Mouse (Mus musculus) stomach, embryonic 15.5 days (tissue): ENCODE measurements around the gene Asic2. TPM values are rescaled to one million over a fixed set of nuclear protein-coding genes. Genes with fewer than 3 reads are reported as not detected.

Source experiments
- ATAC-seq: fragments of 200-750 bp; cut with Nextera tagmentation; 2 replicates; pipeline ENCODE4 v1.8.0; 2017; ENCODE audit warnings: low read depth, moderate number of reproducible peaks, moderate TSS enrichment; ENCODE audit not compliant: insufficient read depth, low FRiP score
- H3K27ac ChIP-seq: fragments of 300-500 bp; sonication (generic); 2 replicates; pipeline ENCODE4 v1.5.1; 2015; ENCODE audit warnings: mild to moderate bottlenecking, inconsistent platforms
- H3K27me3 ChIP-seq: fragments of 300-500 bp; sonication (generic); replicated peaks from 2 replicates; pipeline ENCODE4 v1.6.1; 2015; ENCODE audit warnings: inconsistent platforms
- H3K36me3 ChIP-seq: fragments of 300-500 bp; sonication (generic); 2 replicates; pipeline ENCODE4 v1.6.1; 2015; ENCODE audit warnings: inconsistent platforms
- H3K4me1 ChIP-seq: fragments of 300-500 bp; sonication (generic); 2 replicates; pipeline ENCODE4 v1.6.1; 2015; ENCODE audit warnings: inconsistent platforms
- H3K4me2 ChIP-seq: fragments of 300-500 bp; sonication (generic); 2 replicates; pipeline ENCODE4 v1.6.1; 2015; ENCODE audit warnings: mild to moderate bottlenecking, inconsistent platforms
- H3K4me3 ChIP-seq: fragments of 300-500 bp; sonication (generic); replicated peaks from 2 replicates; pipeline ENCODE4 v1.5.1; 2015; ENCODE audit warnings: inconsistent platforms
- H3K9ac ChIP-seq: fragments of 300-500 bp; sonication (generic); 2 replicates; pipeline ENCODE4 v1.6.1; 2015; ENCODE audit warnings: inconsistent platforms
- H3K9me3 ChIP-seq: fragments of 300-500 bp; sonication (generic); 2 replicates; pipeline ENCODE4 v1.6.1; 2016; ENCODE audit warnings: inconsistent platforms
- WGBS: fragments of 180-500 bp; shearing (Covaris S2); methylation state at CpG from one replicate; pipeline ENCODE4 v1.1.7; 2015; 5-methylcytosine and 5-hydroxymethylcytosine counted together
- polyA plus RNA-seq: library from polyadenylated mRNA; unstranded; fragments of >200 nt; fragmentation: Nextera tagmentation; extraction: Ambion mirVana; gene quantifications from 2 replicates; pipeline ENCODE4 v1.2.1, GENCODE M21; 2015

The Asic2 gene
- polyA plus RNA-seq, 1 experiment from 2014 or later = 0.65 TPM

GRCm38 (mm10) chr11:81124363-81124762 lies 843.9 kb downstream of the Asic2 start:
- no peak for ATAC-seq
- Histone ChIP-seq H3K27me3 (no peaks in the 10 kb centered on the region), H3K36me3 (no peaks in the 10 kb centered on the region), H3K4me1 (no peaks in the 10 kb centered on the region), H3K4me3 (no peak overlapping the region), H3K9me3 (no peaks in the 10 kb centered on the region), H3K9ac (no peak overlapping the region), H3K27ac (no peak overlapping the region), H3K4me2 (no peak overlapping the region)
- 84% methylated on average over 6 of the region's 6 CpGs for WGBS

- Histone ChIP-seq H3K36me3 (no peaks in the 10 kb centered on the region), H3K27me3 (no peaks in the 10 kb centered on the region), H3K9ac (no peak overlapping the region), H3K4me2 (no peak overlapping the region), H3K4me1 (no peaks in the 10 kb centered on the region), H3K9me3 (no peaks in the 10 kb centered on the region), H3K4me3 (no peak overlapping the region), H3K27ac (no peak overlapping the region)
- ATAC-seq = no peak
- 72% methylated on average over 8 of the region's 8 CpGs for WGBS
These were observed 848.2 kb downstream of the Asic2 start for GRCm38 (mm10) chr11:81120024-81120576.

GRCm38 (mm10) chr11:81118055-81118454 lies 850.2 kb downstream of the Asic2 start:
- Histone ChIP-seq H3K27ac (no peak overlapping the region), H3K27me3 (no peaks in the 10 kb centered on the region), H3K4me3 (no peak overlapping the region), H3K9me3 (no peaks in the 10 kb centered on the region), H3K9ac (no peak overlapping the region), H3K4me2 (no peak overlapping the region), H3K4me1 (no peaks in the 10 kb centered on the region), H3K36me3 (no peaks in the 10 kb centered on the region)
- ATAC-seq = no peak
- 60% methylated on average over 7 of the region's 7 CpGs for WGBS

- H3K36me3 ChIP-seq = no peaks in the 10 kb centered on the region
- H3K4me3 ChIP-seq = no peak overlapping the region
- H3K27me3 ChIP-seq = no peaks in the 10 kb centered on the region
- no peaks in the 10 kb centered on the region for H3K4me1 ChIP-seq
- no peak overlapping the region for H3K27ac ChIP-seq
- ATAC-seq = no peak
- no peaks in the 10 kb centered on the region for H3K9me3 ChIP-seq
- H3K9ac ChIP-seq = no peak overlapping the region
- 31% methylated on average over 9 of the region's 9 CpGs for WGBS
- H3K4me2 ChIP-seq = no peak overlapping the region
These were observed 852.6 kb downstream of the Asic2 start for GRCm38 (mm10) chr11:81115666-81116065.

- H3K27ac ChIP-seq = no peak overlapping the region
- no peak overlapping the region for H3K4me3 ChIP-seq
- H3K36me3 ChIP-seq = no peaks in the 10 kb centered on the region
- H3K4me1 ChIP-seq = no peaks in the 10 kb centered on the region
- H3K4me2 ChIP-seq = no peak overlapping the region
- ATAC-seq = no peak
- 79% methylated on average over 2 of the region's 2 CpGs for WGBS
- no peaks in the 10 kb centered on the region for H3K27me3 ChIP-seq
- H3K9ac ChIP-seq = no peak overlapping the region
- H3K9me3 ChIP-seq = no peaks in the 10 kb centered on the region
These were observed 856.6 kb downstream of the Asic2 start for GRCm38 (mm10) chr11:81111626-81112025.

- WGBS = 76% methylated on average over 6 of the region's 6 CpGs
- H3K9ac ChIP-seq = no peak overlapping the region
- H3K27ac ChIP-seq = no peak overlapping the region
These were observed 858.2 kb downstream of the Asic2 start for GRCm38 (mm10) chr11:81110049-81110448.

GRCm38 (mm10) chr11:81106949-81107348 lies 861.3 kb downstream of the Asic2 start:
- Histone ChIP-seq H3K27me3 (no peaks in the 10 kb centered on the region), H3K4me1 (no peaks in the 10 kb centered on the region), H3K9ac (no peak overlapping the region), H3K27ac (no peak overlapping the region), H3K4me2 (no peak overlapping the region), H3K4me3 (no peak overlapping the region), H3K9me3 (no peaks in the 10 kb centered on the region), H3K36me3 (no peaks in the 10 kb centered on the region)
- no peak for ATAC-seq
- 92% methylated on average over 1 of the region's 1 CpGs for WGBS

More at GRCm38 (mm10) chr11:81110049-81110448, 858.2 kb downstream of the Asic2 start:
- no peaks in the 10 kb centered on the region for H3K27me3 ChIP-seq
- no peaks in the 10 kb centered on the region for H3K4me1 ChIP-seq
- no peaks in the 10 kb centered on the region for H3K9me3 ChIP-seq
- no peak for ATAC-seq
- no peak overlapping the region for H3K4me3 ChIP-seq
- no peak overlapping the region for H3K4me2 ChIP-seq
- no peaks in the 10 kb centered on the region for H3K36me3 ChIP-seq

GRCm38 (mm10) chr11:81100829-81101228 lies 867.4 kb downstream of the Asic2 start:
- H3K9me3 ChIP-seq = no peaks in the 10 kb centered on the region
- H3K27ac ChIP-seq = no peak overlapping the region
- H3K4me3 ChIP-seq = no peak overlapping the region
- no peak for ATAC-seq
- no peak overlapping the region for H3K4me2 ChIP-seq
- H3K9ac ChIP-seq = no peak overlapping the region
- 72% methylated on average over 6 of the region's 6 CpGs for WGBS
- 0 out of 2 replicates have a peak, but pooled peaks cover under 1% of the 10 kb centered on the region for H3K4me1 ChIP-seq
- H3K36me3 ChIP-seq = no peaks in the 10 kb centered on the region
- H3K27me3 ChIP-seq = no peaks in the 10 kb centered on the region

GRCm38 (mm10) chr11:81096011-81096410 lies 872.2 kb downstream of the Asic2 start:
- Histone ChIP-seq H3K27ac (0 out of 2 replicates have a peak overlapping the region, but pooled peaks have one; percentile 11), H3K4me3 (no peak overlapping the region), H3K4me1 (0 out of 2 replicates have a peak, but pooled peaks cover 2% of the 10 kb centered on the region), H3K4me2 (no peak overlapping the region), H3K9ac (no peak overlapping the region), H3K27me3 (no peaks in the 10 kb centered on the region), H3K36me3 (no peaks in the 10 kb centered on the region), H3K9me3 (no peaks in the 10 kb centered on the region)
- ATAC-seq = peak; percentile 71; the same call in 1 of the 2 replicates
- 19% methylated on average over 6 of the region's 6 CpGs for WGBS

- Histone ChIP-seq H3K36me3 (no peaks in the 10 kb centered on the region), H3K4me3 (no peak overlapping the region), H3K4me1 (0 out of 2 replicates have a peak, but pooled peaks cover 2% of the 10 kb centered on the region), H3K9me3 (no peaks in the 10 kb centered on the region), H3K27ac (no peak overlapping the region), H3K9ac (no peak overlapping the region), H3K4me2 (no peak overlapping the region), H3K27me3 (no peaks in the 10 kb centered on the region)
- WGBS = 69% methylated on average over 8 of the region's 8 CpGs
- no peak for ATAC-seq
These were observed 873.7 kb downstream of the Asic2 start for GRCm38 (mm10) chr11:81094581-81094980.

- WGBS = 75% methylated on average over 2 of the region's 2 CpGs
- ATAC-seq = no peak
- H3K36me3 ChIP-seq = no peaks in the 10 kb centered on the region
These were observed 876.1 kb downstream of the Asic2 start for GRCm38 (mm10) chr11:81092161-81092560.

GRCm38 (mm10) chr11:81083822-81084221 lies 884.4 kb downstream of the Asic2 start:
- Histone ChIP-seq H3K27ac (no peak overlapping the region), H3K4me2 (no peak overlapping the region), H3K9me3 (no peaks in the 10 kb centered on the region), H3K36me3 (no peaks in the 10 kb centered on the region), H3K4me1 (0 out of 2 replicates have a peak, but pooled peaks cover 6% of the 10 kb centered on the region), H3K27me3 (no peaks in the 10 kb centered on the region), H3K9ac (no peak overlapping the region), H3K4me3 (no peak overlapping the region)
- no peak for ATAC-seq
- 55% methylated on average over 4 of the region's 4 CpGs for WGBS

More at GRCm38 (mm10) chr11:81092161-81092560, 876.1 kb downstream of the Asic2 start:
- Histone ChIP-seq H3K4me1 (0 out of 2 replicates have a peak, but pooled peaks cover 2% of the 10 kb centered on the region), H3K4me3 (no peak overlapping the region), H3K27ac (no peak overlapping the region), H3K4me2 (no peak overlapping the region), H3K9me3 (no peaks in the 10 kb centered on the region), H3K27me3 (no peaks in the 10 kb centered on the region), H3K9ac (no peak overlapping the region)
